Mouse (Mus musculus) mouse embryonic stem cell (cell line): ENCODE results near the gene Zswim3.

ENCODE experiments used
- in situ Hi-C, 2 experiments: fragments of 300-500 bp; cut with MboI; formaldehyde crosslinking; loops; 1 replicate in 1 of 2; 3 replicates in 1 of 2; pipeline ENCODE4 v1.14.3; 2019 to 2020; ENCODE audit warnings: low sequenced_read_pairs in 2 of 2, low pct_unique_long_range_greater_than_20kb in 1 of 2, mixed read lengths in 1 of 2; ENCODE audit not compliant: unreplicated experiment in 1 of 2

Gene Zswim3

GRCm38 (mm10) chr2:164804533-164805331 lies at the start of gene Zswim3, which contains the start of gene Acot8:
Gene Zswim3, plus strand, starts transcription at chr2:164805098.
Gene Acot8, minus strand, starts transcription at chr2:164804882.
- in situ Hi-C loops = no loop called here

GRCm38 (mm10) chr2:164757841-164758240 lies 47.1 kb upstream of the Zswim3 start:
- in situ Hi-C loops = no loop called here

- in situ Hi-C loops = no loop called here
Measured at GRCm38 (mm10) chr2:164758692-164759091, 46.2 kb upstream of the Zswim3 start.

DNA sequence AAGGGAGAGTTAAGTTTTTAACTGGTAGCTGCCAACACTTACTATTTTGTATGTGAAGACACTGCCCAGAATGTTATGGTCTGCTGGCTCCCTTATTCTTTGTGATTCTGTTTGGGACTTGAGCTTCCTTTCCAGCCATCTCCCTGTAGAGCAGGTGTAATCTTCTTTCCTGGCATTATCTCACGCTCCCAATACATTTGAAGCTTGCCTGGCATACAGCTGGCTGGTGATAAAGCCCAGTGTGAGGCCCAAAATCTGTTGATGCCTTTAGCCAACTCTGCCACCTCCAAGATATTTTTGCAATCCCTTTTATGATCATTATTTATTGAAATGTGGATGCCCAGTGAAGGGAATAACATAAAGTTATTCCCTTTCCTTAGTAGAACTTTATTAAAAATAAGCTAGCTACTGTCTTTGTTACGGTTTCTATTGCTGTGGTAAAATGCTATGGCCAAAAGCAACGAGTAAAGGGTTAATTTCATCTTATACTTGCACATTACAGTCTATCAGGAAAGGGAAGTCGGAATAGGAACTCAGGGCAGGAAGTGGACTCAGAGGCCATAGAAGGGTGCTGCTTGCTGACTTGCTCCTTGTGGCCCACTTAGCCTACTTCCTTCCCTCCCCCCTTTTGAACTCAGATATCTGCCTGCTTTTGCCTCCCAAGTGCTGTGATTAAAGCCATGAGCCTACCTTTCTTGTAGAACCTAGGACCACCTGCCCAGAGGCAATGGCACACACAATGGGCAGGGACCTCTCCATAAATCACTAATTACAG lies 44.7 kb upstream of the Zswim3 start:
- in situ Hi-C loops = no loop called here

- in situ Hi-C loops = no loop called here
Measured at GRCm38 (mm10) chr2:164761502-164761901, 43.4 kb upstream of the Zswim3 start.

GRCm38 (mm10) chr2:164761971-164762370 lies 42.9 kb upstream of the Zswim3 start:
- in situ Hi-C loops = no loop called here

- in situ Hi-C loops = no loop called here
Measured at GRCm38 (mm10) chr2:164762593-164762992, 42.3 kb upstream of the Zswim3 start.

DNA sequence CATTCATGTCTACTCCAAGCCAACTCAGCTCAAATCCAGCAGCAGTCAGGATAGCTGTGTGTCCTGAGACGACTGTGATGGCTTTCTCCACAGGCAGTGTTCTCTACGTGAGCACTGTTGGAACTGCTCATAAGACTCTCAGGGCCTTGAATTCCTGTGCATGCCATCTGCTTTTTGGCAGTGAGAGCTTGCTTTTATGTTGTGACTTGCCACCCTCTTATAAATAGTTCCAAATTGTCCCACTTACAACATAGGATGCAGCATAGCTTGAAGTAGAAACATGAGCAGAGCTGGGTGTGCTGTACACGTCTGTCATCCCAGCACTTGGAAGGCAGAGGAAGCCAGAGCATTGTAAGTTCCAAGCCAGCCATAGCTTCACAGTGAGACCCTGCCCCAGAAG lies 39.1 kb upstream of the Zswim3 start:
- in situ Hi-C loops = no loop called here

DNA sequence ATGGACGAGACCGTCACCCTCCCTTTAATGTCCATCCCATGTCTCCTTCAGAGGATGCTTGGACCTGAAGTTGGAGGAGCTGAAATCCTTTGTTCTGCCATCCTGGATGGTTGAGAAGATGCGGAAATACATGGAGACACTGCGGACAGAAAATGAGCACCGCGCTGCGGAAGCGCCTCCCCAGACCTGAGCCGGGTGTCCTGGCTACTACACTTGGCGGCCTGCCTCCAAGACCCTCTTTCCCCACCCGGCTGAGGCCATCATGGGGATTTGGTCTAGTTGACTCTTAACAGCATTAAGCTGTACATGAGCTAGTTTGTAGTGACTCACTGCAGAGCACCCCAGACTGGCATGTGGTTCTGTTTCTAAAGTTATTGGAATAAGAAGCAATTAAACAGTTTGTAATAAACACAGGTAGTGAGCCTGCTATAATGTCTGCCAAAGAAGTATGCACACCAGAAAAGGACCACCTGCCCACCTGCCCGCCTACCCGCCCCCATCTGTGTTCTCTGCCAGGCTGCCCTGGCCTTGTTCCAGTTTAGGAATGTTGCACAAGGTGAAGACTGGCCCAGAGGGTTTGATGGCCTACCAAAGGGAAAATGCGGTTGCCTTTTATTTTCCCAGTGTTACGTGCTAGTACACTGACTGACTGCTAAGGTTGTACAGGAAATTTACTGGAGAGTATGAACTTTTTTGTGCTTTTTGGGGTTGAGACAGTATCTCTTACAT lies 36.9 kb upstream of the Zswim3 start:
- in situ Hi-C loops = no loop called here

- in situ Hi-C loops = no loop called here
Measured at GRCm38 (mm10) chr2:164769258-164770037, 35.5 kb upstream of the Zswim3 start, which contains the start of gene Ube2c. Gene Ube2c, plus strand, starts transcription at chr2:164769898.

- in situ Hi-C loops = no loop called here
Measured at GRCm38 (mm10) chr2:164770279-164770678, 34.6 kb upstream of the Zswim3 start.

GRCm38 (mm10) chr2:164771123-164771522 lies 33.8 kb upstream of the Zswim3 start:
- in situ Hi-C loops = no loop called here

- in situ Hi-C loops = no loop called here
Measured at GRCm38 (mm10) chr2:164773229-164773988, 31.5 kb upstream of the Zswim3 start.

DNA sequence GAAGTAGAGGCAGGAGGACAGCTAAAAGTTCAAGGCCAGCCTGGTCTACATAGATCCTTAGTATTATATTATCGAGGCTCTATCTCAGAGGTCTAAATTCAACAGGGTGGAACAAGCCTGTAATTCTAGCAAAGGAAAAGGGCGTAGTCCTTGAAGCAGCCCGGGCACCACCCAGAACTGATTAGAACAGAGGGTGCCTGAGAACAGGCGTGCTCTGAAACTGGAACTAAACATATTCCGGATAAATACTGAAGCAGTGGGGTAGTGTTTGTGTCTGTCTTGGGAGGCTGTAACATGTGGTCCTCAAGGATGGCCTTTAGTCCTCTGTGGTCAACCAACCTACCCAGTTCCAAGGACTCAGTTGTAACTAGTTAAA lies 30.9 kb upstream of the Zswim3 start:
- in situ Hi-C loops = no loop called here

- in situ Hi-C loops = no loop called here
Measured at GRCm38 (mm10) chr2:164776130-164776529, 28.8 kb upstream of the Zswim3 start.

DNA sequence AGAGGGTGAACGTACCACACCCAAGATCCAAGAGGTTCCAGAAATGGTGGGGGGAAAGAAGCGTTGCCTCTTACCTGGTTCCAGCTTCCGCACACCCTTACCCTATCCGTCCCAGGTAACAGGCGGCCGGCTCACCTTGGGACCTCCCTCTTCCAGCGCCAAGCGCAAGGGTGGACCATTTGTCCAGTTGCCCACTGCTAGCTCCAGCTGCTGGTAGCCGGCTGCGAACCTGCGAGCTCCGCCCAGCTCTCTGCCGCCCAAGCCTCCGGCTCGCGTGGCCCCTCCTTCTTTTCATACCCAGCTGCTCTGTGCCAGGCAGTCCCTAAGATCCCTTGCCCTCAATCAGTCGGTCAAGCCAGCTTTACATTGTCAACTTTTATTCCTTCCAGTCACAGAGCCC lies 28.1 kb upstream of the Zswim3 start:
- in situ Hi-C loops = no loop called here

GRCm38 (mm10) chr2:164777246-164778014 lies 27.5 kb upstream of the Zswim3 start:
- in situ Hi-C loops = no loop called here
